Mouse (Mus musculus): Measurements from ENCODE around the gene Gm8947. TPM values are rescaled to one million over a fixed set of nuclear protein-coding genes. Genes with fewer than 3 reads are reported as not detected.
A peak's percentile ranks its signal among the peaks of the same experiment; 100 is the strongest.

The Gm8947 gene
- polyA plus RNA-seq, 1 experiment from 2014 or later: not detected

- 71% methylated on average over 7 of the region's 7 CpGs for whole genome bisulfite sequencing
- Histone ChIP-seq H3K9me3 (replicated peaks) (no peaks in the 10 kb centered on the region), H3K36me3 (no peaks in the 10 kb centered on the region), H3K4me3 (no peak overlapping the region), H3K4me1 (no peaks in the 10 kb centered on the region), H3K27me3 (ENCODE audit: low read depth, poor library complexity, severe bottlenecking) (no peaks in the 10 kb centered on the region), H3K27ac (no peak overlapping the region)
- DNase-seq (ENCODE audit: low spot score): peak; percentile 12
These were observed 27.9 kb downstream of the Gm8947 start for GRCm38 (mm10) chr1:151220098-151220497.

- 85% methylated on average over 10 of the region's 10 CpGs for WGBS
- DNase-seq (ENCODE audit: low spot score): no peak
These were observed 30.5 kb downstream of the Gm8947 start for GRCm38 (mm10) chr1:151222561-151223267.

GRCm38 (mm10) chr1:151223377-151223776 lies 31.2 kb downstream of the Gm8947 start:
- 61% methylated on average over 1 of the region's 1 CpGs for WGBS
- no peak for DNase-seq (ENCODE audit: low spot score)
- no peak overlapping the region for H3K4me3 ChIP-seq

More at GRCm38 (mm10) chr1:151222561-151223267, 30.5 kb downstream of the Gm8947 start:
- H3K36me3 ChIP-seq: no peaks in the 10 kb centered on the region
- no peaks in the 10 kb centered on the region for H3K27me3 ChIP-seq (ENCODE audit: low read depth, poor library complexity, severe bottlenecking)
- no peak overlapping the region for H3K4me3 ChIP-seq
- H3K9me3 ChIP-seq (replicated peaks): no peaks in the 10 kb centered on the region
- no peak overlapping the region for H3K27ac ChIP-seq
- H3K4me1 ChIP-seq: no peaks in the 10 kb centered on the region

GRCm38 (mm10) chr1:151224536-151224935 lies 32.4 kb downstream of the Gm8947 start:
- 87% methylated on average over 1 of the region's 1 CpGs for WGBS
- Histone ChIP-seq H3K4me1 (no peaks in the 10 kb centered on the region), H3K9me3 (replicated peaks) (no peaks in the 10 kb centered on the region), H3K27me3 (ENCODE audit: low read depth, poor library complexity, severe bottlenecking) (no peaks in the 10 kb centered on the region), H3K27ac (no peak overlapping the region), H3K36me3 (no peaks in the 10 kb centered on the region), H3K4me3 (no peak overlapping the region)
- no peak for DNase-seq (ENCODE audit: low spot score)

More at GRCm38 (mm10) chr1:151223377-151223776, 31.2 kb downstream of the Gm8947 start:
- Histone ChIP-seq H3K36me3 (no peaks in the 10 kb centered on the region), H3K4me1 (no peaks in the 10 kb centered on the region), H3K27ac (no peak overlapping the region), H3K9me3 (replicated peaks) (no peaks in the 10 kb centered on the region), H3K27me3 (ENCODE audit: low read depth, poor library complexity, severe bottlenecking) (no peaks in the 10 kb centered on the region)

GRCm38 (mm10) chr1:151227506-151227905 lies 35.3 kb downstream of the Gm8947 start:
- H3K4me3 ChIP-seq: no peak overlapping the region
- no peak for DNase-seq (ENCODE audit: low spot score)
- no peak overlapping the region for H3K27ac ChIP-seq
- no peaks in the 10 kb centered on the region for H3K27me3 ChIP-seq (ENCODE audit: low read depth, poor library complexity, severe bottlenecking)
- H3K4me1 ChIP-seq: no peaks in the 10 kb centered on the region
- no peaks in the 10 kb centered on the region for H3K9me3 ChIP-seq (replicated peaks)
- WGBS: 81% methylated on average over 8 of the region's 8 CpGs
- H3K36me3 ChIP-seq: no peaks in the 10 kb centered on the region

GRCm38 (mm10) chr1:151228320-151228989 lies 36.3 kb downstream of the Gm8947 start:
- 79% methylated on average over 1 of the region's 1 CpGs for WGBS
- no peak for DNase-seq (ENCODE audit: low spot score)

GRCm38 (mm10) chr1:151232346-151232745 lies 40.2 kb downstream of the Gm8947 start:
- no peaks in the 10 kb centered on the region for H3K9me3 ChIP-seq (replicated peaks)
- no peaks in the 10 kb centered on the region for H3K36me3 ChIP-seq
- DNase-seq (ENCODE audit: low spot score): no peak
- no peak overlapping the region for H3K27ac ChIP-seq
- no peaks in the 10 kb centered on the region for H3K4me1 ChIP-seq
- no peak overlapping the region for H3K4me3 ChIP-seq
- H3K27me3 ChIP-seq (ENCODE audit: low read depth, poor library complexity, severe bottlenecking): no peaks in the 10 kb centered on the region
- 83% methylated on average over 3 of the region's 3 CpGs for WGBS

More at GRCm38 (mm10) chr1:151228320-151228989, 36.3 kb downstream of the Gm8947 start:
- Histone ChIP-seq H3K4me1 (no peaks in the 10 kb centered on the region), H3K9me3 (replicated peaks) (no peaks in the 10 kb centered on the region), H3K27ac (no peak overlapping the region), H3K27me3 (ENCODE audit: low read depth, poor library complexity, severe bottlenecking) (no peaks in the 10 kb centered on the region), H3K4me3 (no peak overlapping the region), H3K36me3 (no peaks in the 10 kb centered on the region)

GRCm38 (mm10) chr1:151233756-151234155 lies 41.6 kb downstream of the Gm8947 start:
- no peak for DNase-seq (ENCODE audit: low spot score)
- Histone ChIP-seq H3K4me3 (no peak overlapping the region), H3K27ac (no peak overlapping the region), H3K4me1 (no peaks in the 10 kb centered on the region), H3K27me3 (ENCODE audit: low read depth, poor library complexity, severe bottlenecking) (no peaks in the 10 kb centered on the region), H3K36me3 (no peaks in the 10 kb centered on the region), H3K9me3 (replicated peaks) (no peaks in the 10 kb centered on the region)
- 89% methylated on average over 3 of the region's 3 CpGs for WGBS

GRCm38 (mm10) chr1:151235574-151235973 lies 43.4 kb downstream of the Gm8947 start:
- WGBS: 64% methylated on average over 2 of the region's 2 CpGs
- Histone ChIP-seq H3K4me1 (no peaks in the 10 kb centered on the region), H3K27ac (no peak overlapping the region), H3K27me3 (ENCODE audit: low read depth, poor library complexity, severe bottlenecking) (no peaks in the 10 kb centered on the region), H3K36me3 (no peaks in the 10 kb centered on the region), H3K9me3 (replicated peaks) (no peaks in the 10 kb centered on the region), H3K4me3 (no peak overlapping the region)
- no peak for DNase-seq (ENCODE audit: low spot score)

- H3K36me3 ChIP-seq: no peaks in the 10 kb centered on the region
- no peak for DNase-seq (ENCODE audit: low spot score)
- 80% methylated on average over 13 of the region's 13 CpGs for whole genome bisulfite sequencing
- H3K27me3 ChIP-seq (ENCODE audit: low read depth, poor library complexity, severe bottlenecking): no peaks in the 10 kb centered on the region
- H3K27ac ChIP-seq: no peak overlapping the region
- no peaks in the 10 kb centered on the region for H3K4me1 ChIP-seq
- H3K9me3 ChIP-seq (replicated peaks): no peaks in the 10 kb centered on the region
- H3K4me3 ChIP-seq: no peak overlapping the region
These were observed 44.2 kb downstream of the Gm8947 start for GRCm38 (mm10) chr1:151236141-151236930.

GRCm38 (mm10) chr1:151237780-151238179 lies 45.6 kb downstream of the Gm8947 start:
- Histone ChIP-seq H3K9me3 (replicated peaks) (no peaks in the 10 kb centered on the region), H3K27ac (no peak overlapping the region), H3K27me3 (ENCODE audit: low read depth, poor library complexity, severe bottlenecking) (no peaks in the 10 kb centered on the region), H3K4me1 (no peaks in the 10 kb centered on the region), H3K4me3 (no peak overlapping the region), H3K36me3 (no peaks in the 10 kb centered on the region)
- 78% methylated on average over 3 of the region's 3 CpGs for WGBS
- DNase-seq (ENCODE audit: low spot score): no peak

- Histone ChIP-seq H3K36me3 (no peaks in the 10 kb centered on the region), H3K4me1 (no peaks in the 10 kb centered on the region), H3K27ac (no peak overlapping the region), H3K27me3 (ENCODE audit: low read depth, poor library complexity, severe bottlenecking) (no peaks in the 10 kb centered on the region), H3K4me3 (no peak overlapping the region), H3K9me3 (replicated peaks) (no peaks in the 10 kb centered on the region)
- WGBS: 92% methylated on average over 4 of the region's 4 CpGs
- DNase-seq (ENCODE audit: low spot score): no peak
These were observed 51.2 kb downstream of the Gm8947 start for GRCm38 (mm10) chr1:151243332-151243731.
